Mouse (Mus musculus) kidney, adult 2 months (tissue): ENCODE data around the gene Slc16a8.

Experiments used
- CTCF ChIP-seq: fragments of 200-500 bp; conservative IDR thresholded peaks from 2 replicates; pipeline ENCODE4 v1.5.1; 2011; ENCODE audit warnings: low read depth, mild to moderate bottlenecking, control low read depth, low read length, moderate library complexity, mixed read lengths; ENCODE audit not compliant: insufficient read depth, insufficient read length
- POLR2A ChIP-seq: fragments of 200-500 bp; IDR thresholded peaks from one replicate; pipeline ENCODE4 v1.6.1; 2011; ENCODE audit warnings: low read depth, low read length, control low read depth

DNA sequence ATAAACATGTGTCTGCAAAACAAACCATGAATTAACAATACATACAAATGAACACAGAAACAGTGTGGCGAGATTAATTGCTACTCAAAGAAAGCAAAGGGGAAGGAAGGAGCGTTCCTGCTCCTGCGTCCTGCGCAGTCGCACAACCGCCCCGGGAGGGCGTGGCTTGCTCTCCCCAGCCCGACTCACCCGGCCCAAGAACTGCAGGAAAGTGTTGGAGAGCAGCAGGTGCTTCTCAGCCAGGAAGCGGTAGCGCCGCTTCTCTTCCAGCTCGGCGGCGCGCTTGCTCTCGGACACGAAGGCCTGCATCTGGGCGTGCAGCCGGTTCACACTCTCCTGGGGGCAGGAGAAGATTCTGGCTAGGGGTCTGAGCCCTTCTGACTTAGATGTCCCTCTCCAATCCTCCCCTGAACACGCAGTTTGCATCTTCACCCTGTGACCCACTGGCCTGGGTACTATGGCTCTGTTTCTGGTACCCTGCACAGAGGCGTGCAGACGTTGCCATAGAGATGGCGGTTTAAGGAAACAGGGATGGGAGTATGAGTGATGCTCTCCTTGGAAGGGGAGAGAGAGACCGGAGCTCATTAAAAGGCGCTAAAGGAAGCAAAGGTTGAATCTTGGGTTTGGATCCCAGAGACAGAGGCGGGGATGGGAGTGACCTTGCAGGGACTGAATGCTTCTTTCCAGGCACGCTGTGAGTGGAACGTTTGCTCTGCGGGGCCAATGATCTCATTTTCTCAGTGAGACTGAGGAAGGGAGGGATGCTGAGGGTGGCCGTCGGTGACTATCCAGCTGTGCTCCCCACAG is 16.0 kb upstream of the Slc16a8 start:
- no peak for TF ChIP-seq CTCF
- no peak for TF ChIP-seq POLR2A
